Mouse (Mus musculus) limb, embryonic 13.5 days (tissue): Measurements from ENCODE around the gene Uxt. TPM values are rescaled to one million over a fixed set of nuclear protein-coding genes. Genes with fewer than 3 reads are reported as not detected.

Experiments used
- ATAC-seq: fragments of 200-750 bp; cut with Nextera tagmentation; 2 replicates; pipeline ENCODE4 v1.8.0; 2017; ENCODE audit warnings: low read depth, moderate number of reproducible peaks, moderate TSS enrichment; ENCODE audit not compliant: low FRiP score
- H3K27ac ChIP-seq: fragments of 300-500 bp; sonication (generic); 2 replicates; pipeline ENCODE4 v1.5.1; 2015; ENCODE audit warnings: inconsistent platforms, mild to moderate bottlenecking, moderate library complexity
- H3K27me3 ChIP-seq: fragments of 300-500 bp; sonication (generic); 2 replicates; pipeline ENCODE4 v1.6.1; 2015; ENCODE audit warnings: mild to moderate bottlenecking, inconsistent platforms
- H3K36me3 ChIP-seq: fragments of 300-500 bp; sonication (generic); 2 replicates; pipeline ENCODE4 v1.6.1; 2015; ENCODE audit warnings: inconsistent platforms, mild to moderate bottlenecking, moderate library complexity
- H3K4me1 ChIP-seq: fragments of 300-500 bp; sonication (generic); 2 replicates; pipeline ENCODE4 v1.6.1; 2015; ENCODE audit warnings: inconsistent platforms
- H3K4me2 ChIP-seq: fragments of 300-500 bp; sonication (generic); replicated peaks from 2 replicates; pipeline ENCODE4 v1.6.1; 2015; ENCODE audit warnings: inconsistent platforms, mild to moderate bottlenecking, moderate library complexity
- H3K4me3 ChIP-seq: fragments of 300-500 bp; sonication (generic); 2 replicates; pipeline ENCODE4 v1.5.1; 2015; ENCODE audit warnings: moderate library complexity, mild to moderate bottlenecking, inconsistent platforms
- H3K9ac ChIP-seq: fragments of 300-500 bp; sonication (generic); 2 replicates; pipeline ENCODE4 v1.6.1; 2015; ENCODE audit warnings: mild to moderate bottlenecking, inconsistent platforms
- H3K9me3 ChIP-seq: fragments of 300-500 bp; sonication (generic); 2 replicates; pipeline ENCODE4 v1.6.1; 2016; ENCODE audit warnings: inconsistent platforms
- WGBS: fragments of 180-500 bp; shearing (Covaris S2); methylation state at CpG from one replicate; pipeline ENCODE4 v1.1.7; 2015; 5-methylcytosine and 5-hydroxymethylcytosine counted together
- polyA plus RNA-seq: library from polyadenylated mRNA; unstranded; fragments of >200 nt; fragmentation: Nextera tagmentation; extraction: Ambion mirVana; gene quantifications from 2 replicates; pipeline ENCODE4 v1.2.1, GENCODE M21; 2015

Gene Uxt
- polyA plus RNA-seq, 1 experiment from 2014 or later: 46.7 TPM

DNA sequence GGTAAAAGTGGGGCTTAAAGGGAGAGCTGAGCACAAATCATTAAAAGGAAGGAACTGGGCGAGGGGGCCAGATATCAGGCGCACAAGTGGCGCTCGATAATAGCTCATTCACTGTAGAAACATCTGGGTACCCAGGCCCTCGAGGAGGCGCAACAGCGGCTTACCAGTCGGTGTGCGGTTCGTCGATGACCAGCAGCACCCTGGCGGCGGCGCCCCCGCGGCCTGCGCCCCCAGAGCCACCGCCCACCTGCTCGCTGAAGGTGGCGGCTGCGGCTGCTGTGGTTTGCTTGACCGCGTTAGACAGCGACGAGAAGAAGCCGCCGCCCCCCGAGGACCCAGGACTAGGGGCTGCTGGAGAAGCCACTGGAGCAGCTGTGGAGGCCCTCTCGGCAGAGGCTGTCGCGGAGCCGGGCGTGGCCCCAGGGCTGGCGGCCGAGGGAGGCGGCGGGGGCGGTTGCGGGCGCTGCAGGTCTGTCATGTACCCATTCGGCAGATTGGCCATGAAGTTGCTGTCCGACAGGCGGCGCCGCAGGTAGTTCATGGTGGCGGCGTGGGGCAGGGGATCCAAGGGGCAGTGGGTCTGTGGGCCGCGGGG is 41.5 kb downstream of the Uxt start:
- Histone ChIP-seq H3K4me2 (peak overlapping the region; percentile 72), H3K9me3 (no peaks in the 10 kb centered on the region), H3K4me1 (no peaks in the 10 kb centered on the region), H3K27me3 (peaks cover 14% of the 10 kb centered on the region; the same call in 1 of the 2 replicates), H3K4me3 (peak overlapping the region; percentile 43), H3K9ac (no peak overlapping the region), H3K27ac (no peak overlapping the region), H3K36me3 (no peaks in the 10 kb centered on the region; the same call in 1 of the 2 replicates)
- WGBS: 19% methylated on average over 41 of the region's 49 CpGs
- peak; percentile 57; the same call in 1 of the 2 replicates for ATAC-seq

DNA sequence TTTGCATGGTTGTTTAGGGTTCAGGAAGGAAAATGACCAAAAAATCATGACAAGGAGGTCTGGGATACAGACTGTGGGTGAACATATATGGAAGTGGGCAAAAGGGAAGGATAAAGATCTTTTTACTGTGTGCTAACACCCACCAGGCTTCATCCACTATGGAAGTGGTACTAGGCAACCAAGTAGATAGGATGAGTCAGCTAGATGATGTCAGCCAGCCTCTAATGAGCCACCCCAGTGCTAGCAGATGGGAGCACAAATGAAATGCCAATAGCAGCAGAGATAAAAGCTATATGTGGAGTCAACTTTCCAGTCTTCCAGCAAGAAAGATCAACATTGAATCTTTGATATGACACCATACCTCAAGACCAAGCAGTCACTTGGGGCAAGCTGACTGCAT is 46.7 kb downstream of the Uxt start:
- no peak overlapping the region for H3K4me2 ChIP-seq
- no peak overlapping the region for H3K9ac ChIP-seq
- H3K27me3 ChIP-seq: peaks cover 9% of the 10 kb centered on the region; the same call in 1 of the 2 replicates
- no peaks in the 10 kb centered on the region for H3K4me1 ChIP-seq
- no peaks in the 10 kb centered on the region for H3K36me3 ChIP-seq
- no peaks in the 10 kb centered on the region for H3K9me3 ChIP-seq
- no peak for ATAC-seq
- H3K4me3 ChIP-seq: no peak overlapping the region
- no peak overlapping the region for H3K27ac ChIP-seq

DNA sequence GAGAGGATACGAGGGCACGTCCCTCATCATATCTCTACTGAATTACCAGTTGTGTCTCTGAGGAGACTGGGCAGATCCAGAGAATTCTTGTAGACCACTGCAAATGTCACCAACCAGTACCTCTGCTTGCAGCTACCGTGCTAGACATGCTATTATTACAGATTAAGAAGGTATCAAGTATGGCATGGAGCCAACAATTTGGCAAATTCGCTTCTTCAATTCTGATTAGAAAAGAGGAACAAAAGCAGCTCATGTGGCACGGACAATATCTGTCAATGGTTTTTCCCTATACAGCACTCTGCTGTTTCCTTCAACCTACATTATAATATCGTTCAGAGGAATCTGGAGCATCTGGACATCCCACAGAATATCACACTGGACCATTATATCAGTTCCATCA is 48.1 kb downstream of the Uxt start:
- Histone ChIP-seq H3K4me3 (no peak overlapping the region), H3K27ac (no peak overlapping the region), H3K4me2 (no peak overlapping the region), H3K9me3 (no peaks in the 10 kb centered on the region), H3K36me3 (no peaks in the 10 kb centered on the region), H3K27me3 (no peaks in the 10 kb centered on the region; the same call in 1 of the 2 replicates), H3K9ac (no peak overlapping the region), H3K4me1 (no peaks in the 10 kb centered on the region)
- no peak for ATAC-seq
- 82% methylated on average over 6 of the region's 6 CpGs for WGBS

DNA sequence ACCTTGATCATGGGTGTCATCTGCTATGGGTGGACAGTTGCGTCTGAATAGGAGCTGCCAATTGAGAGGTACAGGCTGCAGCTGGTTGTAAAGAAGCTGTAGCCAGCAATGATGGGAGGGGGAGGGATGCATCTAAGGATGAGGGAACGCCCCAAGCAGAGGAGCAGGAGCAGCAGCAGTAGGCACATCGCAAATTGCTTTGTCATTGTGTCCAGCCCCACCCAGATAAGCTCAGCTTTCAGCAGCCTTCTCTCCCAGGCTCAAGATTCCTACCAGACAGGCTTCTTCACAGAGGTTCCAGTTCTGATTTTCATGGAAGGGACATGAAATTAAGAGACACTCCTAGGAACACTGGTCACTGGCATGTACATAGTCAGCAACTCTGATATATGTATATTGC is 51.7 kb downstream of the Uxt start:
- no peaks in the 10 kb centered on the region for H3K4me1 ChIP-seq
- no peaks in the 10 kb centered on the region for H3K36me3 ChIP-seq
- no peak overlapping the region for H3K9ac ChIP-seq
- no peaks in the 10 kb centered on the region for H3K27me3 ChIP-seq
- 25% methylated on average over 3 of the region's 3 CpGs for WGBS
- H3K27ac ChIP-seq: no peak overlapping the region
- H3K9me3 ChIP-seq: no peaks in the 10 kb centered on the region
- no peak overlapping the region for H3K4me2 ChIP-seq
- ATAC-seq: no peak
- H3K4me3 ChIP-seq: no peak overlapping the region

Other genes with a start within 250 kb of the Uxt start
- gene Araf, start 164.2 kb downstream of the Uxt start, polyA plus RNA-seq: 116 and 119 TPM in 2 replicates
- 23.5 and 23.7 TPM in 2 replicates for gene Timp1, start 91.9 kb downstream of the Uxt start, polyA plus RNA-seq
- 0.19 and 0.28 TPM in 2 replicates for gene Syn1, start 41.0 kb downstream of the Uxt start, polyA plus RNA-seq
- 4.5 and 5.7 TPM in 2 replicates for gene Cfp, start 30.5 kb downstream of the Uxt start, polyA plus RNA-seq
- gene Elk1, start 11.4 kb downstream of the Uxt start, polyA plus RNA-seq: 17.6 and 17.7 TPM in 2 replicates
- 5.3 and 6.1 TPM in 2 replicates for gene Zfp182, start 100.3 kb upstream of the Uxt start, polyA plus RNA-seq
- not detected in 2 replicates for gene Spaca5, start 106.4 kb upstream of the Uxt start, polyA plus RNA-seq
- gene Zfp300, start 127.5 kb upstream of the Uxt start, polyA plus RNA-seq: 2.3 and 2.4 TPM in 2 replicates
- gene Ssxa1, start 153.8 kb upstream of the Uxt start, polyA plus RNA-seq: not detected in 2 replicates
- not detected in 2 replicates for gene Gm21876, start 213.6 kb upstream of the Uxt start, polyA plus RNA-seq